Mouse (Mus musculus): ENCODE measurements at regions not wholly inside any gene's neighbourhood (a gene's known extent, or its start where the extent isn't known, plus 50 kb on each side); places are given as distances from the start of the nearest gene placed in this dataset.
"Not testable (repeated sequence)": the region's sequence is repeated elsewhere in the genome, so short reads cannot be mapped to it uniquely, and the experiment has no call there.

- no peak overlapping the region for H3K4me2 ChIP-seq
- no peaks in the 10 kb centered on the region for H3K27me3 ChIP-seq
- no peak overlapping the region for H3K9ac ChIP-seq
- no peaks in the 10 kb centered on the region for H3K36me3 ChIP-seq
- H3K4me1 ChIP-seq (replicated peaks): no peaks in the 10 kb centered on the region
- ATAC-seq (ENCODE audit: low FRiP score): no peak
- no peak overlapping the region for H3K4me3 ChIP-seq
- H3K9me3 ChIP-seq: no peaks in the 10 kb centered on the region
- 91% methylated on average over 2 of the region's 2 CpGs for WGBS
- no peak overlapping the region for H3K27ac ChIP-seq
Measured at GRCm38 (mm10) chr4:69548104-69548503, 593.9 kb upstream of the Brinp1 start.

- WGBS: 79% methylated on average over 6 of the region's 6 CpGs
- H3K9ac ChIP-seq: no peak overlapping the region
- H3K4me2 ChIP-seq: no peak overlapping the region
- no peaks in the 10 kb centered on the region for H3K36me3 ChIP-seq
- no peaks in the 10 kb centered on the region for H3K9me3 ChIP-seq
- H3K27ac ChIP-seq: no peak overlapping the region
- ATAC-seq (ENCODE audit: low FRiP score): no peak
- H3K4me1 ChIP-seq (replicated peaks): no peaks in the 10 kb centered on the region
- H3K4me3 ChIP-seq: no peak overlapping the region
- H3K27me3 ChIP-seq: no peaks in the 10 kb centered on the region
Measured at GRCm38 (mm10) chr4:69538172-69538908, 584.1 kb upstream of the Brinp1 start.

- no peak overlapping the region for H3K9ac ChIP-seq
- H3K27me3 ChIP-seq: no peaks in the 10 kb centered on the region
- H3K4me3 ChIP-seq: no peak overlapping the region
- H3K4me2 ChIP-seq: no peak overlapping the region
- 80% methylated on average over 3 of the region's 3 CpGs for whole genome bisulfite sequencing
- no peaks in the 10 kb centered on the region for H3K4me1 ChIP-seq (replicated peaks)
- no peaks in the 10 kb centered on the region for H3K9me3 ChIP-seq
- no peaks in the 10 kb centered on the region for H3K36me3 ChIP-seq
- no peak for ATAC-seq (ENCODE audit: low FRiP score)
- H3K27ac ChIP-seq: no peak overlapping the region
Measured at GRCm38 (mm10) chr4:69533107-69533506, 578.9 kb upstream of the Brinp1 start.

GRCm38 (mm10) chr4:69523112-69523511 lies 568.9 kb upstream of the Brinp1 start:
- Histone ChIP-seq H3K4me2 (no peak overlapping the region), H3K4me1 (replicated peaks) (no peaks in the 10 kb centered on the region), H3K27ac (no peak overlapping the region), H3K9ac (no peak overlapping the region), H3K27me3 (no peaks in the 10 kb centered on the region), H3K9me3 (no peaks in the 10 kb centered on the region), H3K36me3 (no peaks in the 10 kb centered on the region), H3K4me3 (no peak overlapping the region)
- no peak for ATAC-seq (ENCODE audit: low FRiP score)
- 91% methylated on average over 2 of the region's 2 CpGs for WGBS

GRCm38 (mm10) chr4:69508281-69508680 lies 554.1 kb upstream of the Brinp1 start:
- no peaks in the 10 kb centered on the region for H3K9me3 ChIP-seq
- H3K27ac ChIP-seq: no peak overlapping the region
- no peaks in the 10 kb centered on the region for H3K4me1 ChIP-seq (replicated peaks)
- H3K36me3 ChIP-seq: no peaks in the 10 kb centered on the region
- H3K4me3 ChIP-seq: no peak overlapping the region
- 82% methylated on average over 4 of the region's 4 CpGs for WGBS
- H3K4me2 ChIP-seq: no peak overlapping the region
- no peaks in the 10 kb centered on the region for H3K27me3 ChIP-seq
- no peak overlapping the region for H3K9ac ChIP-seq
- ATAC-seq (ENCODE audit: low FRiP score): no peak

GRCm38 (mm10) chr4:69471200-69471599 lies 517.0 kb upstream of the Brinp1 start:
- Histone ChIP-seq H3K27me3 (no peaks in the 10 kb centered on the region), H3K36me3 (no peaks in the 10 kb centered on the region), H3K27ac (peak overlapping the region; percentile 55), H3K9ac (no peak overlapping the region), H3K4me3 (no peak overlapping the region), H3K4me2 (no peak overlapping the region), H3K4me1 (replicated peaks) (no peaks in the 10 kb centered on the region), H3K9me3 (no peaks in the 10 kb centered on the region)
- ATAC-seq (ENCODE audit: low FRiP score): peak; percentile 76
- WGBS: 81% methylated on average over 1 of the region's 1 CpGs

GRCm38 (mm10) chr4:69459990-69460389 lies 505.8 kb upstream of the Brinp1 start:
- Histone ChIP-seq H3K4me3 (no peak overlapping the region), H3K4me2 (no peak overlapping the region), H3K36me3 (no peaks in the 10 kb centered on the region), H3K9ac (no peak overlapping the region), H3K9me3 (no peaks in the 10 kb centered on the region), H3K27ac (no peak overlapping the region), H3K27me3 (no peaks in the 10 kb centered on the region), H3K4me1 (replicated peaks) (no peaks in the 10 kb centered on the region)
- ATAC-seq (ENCODE audit: low FRiP score): no peak

GRCm38 (mm10) chr4:69456420-69456819 lies 502.2 kb upstream of the Brinp1 start:
- WGBS: 92% methylated on average over 4 of the region's 4 CpGs
- H3K9me3 ChIP-seq: no peaks in the 10 kb centered on the region
- H3K4me3 ChIP-seq: no peak overlapping the region
- H3K27ac ChIP-seq: no peak overlapping the region
- H3K4me2 ChIP-seq: no peak overlapping the region
- no peaks in the 10 kb centered on the region for H3K4me1 ChIP-seq (replicated peaks)
- no peak overlapping the region for H3K9ac ChIP-seq
- no peaks in the 10 kb centered on the region for H3K27me3 ChIP-seq
- no peak for ATAC-seq (ENCODE audit: low FRiP score)
- no peaks in the 10 kb centered on the region for H3K36me3 ChIP-seq

- WGBS: 90% methylated on average over 6 of the region's 6 CpGs
- no peaks in the 10 kb centered on the region for H3K36me3 ChIP-seq
- no peak overlapping the region for H3K9ac ChIP-seq
- H3K4me1 ChIP-seq (replicated peaks): no peaks in the 10 kb centered on the region
- no peaks in the 10 kb centered on the region for H3K27me3 ChIP-seq
- no peak overlapping the region for H3K4me3 ChIP-seq
- H3K9me3 ChIP-seq: no peaks in the 10 kb centered on the region
- no peak overlapping the region for H3K4me2 ChIP-seq
- no peak for ATAC-seq (ENCODE audit: low FRiP score)
- H3K27ac ChIP-seq: no peak overlapping the region
Measured at GRCm38 (mm10) chr4:69446161-69446560, 492.0 kb upstream of the Brinp1 start.

GRCm38 (mm10) chr4:69443956-69444355 lies 489.8 kb upstream of the Brinp1 start:
- Histone ChIP-seq H3K9ac (no peak overlapping the region), H3K36me3 (no peaks in the 10 kb centered on the region), H3K4me3 (no peak overlapping the region), H3K4me2 (no peak overlapping the region), H3K9me3 (no peaks in the 10 kb centered on the region), H3K27me3 (no peaks in the 10 kb centered on the region), H3K27ac (no peak overlapping the region), H3K4me1 (replicated peaks) (no peaks in the 10 kb centered on the region)
- ATAC-seq (ENCODE audit: low FRiP score): no peak
- 80% methylated on average over 2 of the region's 2 CpGs for WGBS

- H3K27me3 ChIP-seq: no peaks in the 10 kb centered on the region
- ATAC-seq (ENCODE audit: low FRiP score): no peak
- no peaks in the 10 kb centered on the region for H3K9me3 ChIP-seq
- H3K4me2 ChIP-seq: no peak overlapping the region
- no peak overlapping the region for H3K9ac ChIP-seq
- no peaks in the 10 kb centered on the region for H3K4me1 ChIP-seq (replicated peaks)
- no peaks in the 10 kb centered on the region for H3K36me3 ChIP-seq
- H3K27ac ChIP-seq: no peak overlapping the region
- WGBS: 92% methylated on average over 9 of the region's 9 CpGs
- H3K4me3 ChIP-seq: no peak overlapping the region
Measured at GRCm38 (mm10) chr4:69435390-69435789, 481.2 kb upstream of the Brinp1 start.

GRCm38 (mm10) chr4:69410411-69410810 lies 456.2 kb upstream of the Brinp1 start:
- not testable (repeated sequence) for H3K27ac ChIP-seq; H3K4me2 ChIP-seq; H3K9me3 ChIP-seq; H3K4me1 ChIP-seq (replicated peaks); H3K4me3 ChIP-seq; H3K9ac ChIP-seq; H3K36me3 ChIP-seq; ATAC-seq (ENCODE audit: low FRiP score); H3K27me3 ChIP-seq
- WGBS: 94% methylated on average over 23 of the region's 23 CpGs

- Histone ChIP-seq H3K4me1 (replicated peaks) (no peaks in the 10 kb centered on the region), H3K4me2 (no peak overlapping the region), H3K27ac (no peak overlapping the region), H3K9me3 (no peaks in the 10 kb centered on the region), H3K36me3 (no peaks in the 10 kb centered on the region), H3K9ac (no peak overlapping the region), H3K27me3 (no peaks in the 10 kb centered on the region), H3K4me3 (no peak overlapping the region)
- WGBS: 81% methylated on average over 3 of the region's 3 CpGs
- ATAC-seq (ENCODE audit: low FRiP score): no peak
Measured at GRCm38 (mm10) chr4:69395451-69395850, 441.3 kb upstream of the Brinp1 start.

Measured in hindbrain, embryonic 13.5 days (tissue).